Mouse (Mus musculus): ENCODE results near the gene Cttnbp2.

DNA sequence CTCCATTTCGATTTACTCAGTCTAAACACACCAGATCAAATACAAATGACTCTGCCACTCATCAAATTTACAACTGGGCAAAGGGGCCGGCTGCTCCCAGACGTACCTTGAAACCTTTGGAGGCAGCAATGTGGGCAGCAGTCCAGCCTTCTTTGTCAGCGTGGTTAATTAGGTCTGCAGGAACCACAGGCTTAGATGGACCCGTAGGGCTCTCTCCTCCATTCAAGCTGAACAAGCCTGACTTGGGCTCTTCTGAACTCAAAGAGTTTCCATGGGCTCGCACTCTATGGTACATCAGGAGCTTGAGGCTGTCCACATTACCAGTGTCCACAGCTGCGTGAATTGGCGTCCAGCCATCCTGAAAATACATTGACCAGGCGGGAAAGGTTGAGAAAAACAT, 94.0 kb downstream of the Cttnbp2 start:
- TF ChIP-seq POLR2A (IDR thresholded peaks at IDR 0.05; ENCODE audit: insufficient read length, low read depth) (no peak), E2F4 (IDR thresholded peaks at IDR 0.05; ENCODE audit: insufficient read depth) (no peak), MYOG (IDR thresholded peaks at IDR 0.05; ENCODE audit: control insufficient read depth in 1 of 3, insufficient read depth in 1 of 3, insufficient read length in 2 of 3, low read depth in 2 of 3) (no peak), MAX (IDR thresholded peaks at IDR 0.05; ENCODE audit: low read depth) (no peak), POLR2AphosphoS2 (IDR thresholded peaks at IDR 0.05; ENCODE audit: insufficient read length, low read depth) (no peak), CEBPB (IDR thresholded peaks at IDR 0.05; ENCODE audit: insufficient read depth, poor library complexity, severe bottlenecking) (no peak), REST (IDR thresholded peaks at IDR 0.05; ENCODE audit: insufficient read depth, insufficient read length) (no peak), MYOD1 (IDR thresholded peaks at IDR 0.05; ENCODE audit: control insufficient read depth in 1 of 3, insufficient read length in 2 of 3, low read depth in 2 of 3) (no peak), TCF12 (IDR thresholded peaks at IDR 0.05; ENCODE audit: insufficient read depth, poor library complexity, severe bottlenecking) (no peak), USF1 (IDR thresholded peaks at IDR 0.05; ENCODE audit: low read depth) (no peak)

Data from myocyte (in vitro differentiated cells).